Mouse (Mus musculus) bone marrow, adult 2 months (tissue): ENCODE results near the gene Zmiz2.

ENCODE experiments used
- CTCF ChIP-seq: fragments of 200-500 bp; IDR thresholded peaks from 2 replicates; pipeline ENCODE4 v1.5.1; 2011; ENCODE audit warnings: low read length, control low read depth; ENCODE audit not compliant: control insufficient read depth, insufficient read depth
- POLR2A ChIP-seq: fragments of 200-500 bp; IDR thresholded peaks from 2 replicates; pipeline ENCODE4 v1.6.1; 2011; ENCODE audit warnings: low read depth, mild to moderate bottlenecking, control low read depth, low read length, borderline replicate concordance; ENCODE audit not compliant: control insufficient read depth

DNA sequence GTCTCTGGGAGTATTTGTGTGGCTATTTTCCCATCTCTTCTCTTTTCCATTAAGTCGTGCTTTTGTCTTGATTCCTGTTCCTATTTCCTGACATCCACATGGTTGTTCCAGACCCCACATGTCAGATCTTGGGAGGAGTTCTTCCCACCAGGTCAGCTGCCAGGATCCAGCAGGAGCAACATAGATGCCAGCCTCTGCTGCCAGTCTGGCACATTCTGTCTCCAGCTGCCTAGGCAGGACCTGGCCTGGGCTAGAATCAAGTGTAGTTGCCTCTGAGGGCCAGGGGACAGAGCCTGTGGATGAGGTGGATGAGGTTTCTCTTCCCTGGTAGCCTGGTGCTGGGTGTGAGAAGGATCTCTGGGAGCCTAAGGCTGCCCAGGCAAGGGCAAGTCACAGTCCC lies 5.0 kb downstream of the Zmiz2 start:
- TF ChIP-seq CTCF: no peak
- TF ChIP-seq POLR2A: no peak
